Mouse (Mus musculus) heart, postnatal 0 days (tissue): ENCODE results near the gene B4galnt3.

Source experiments
- CTCF ChIP-seq: IDR thresholded peaks from 2 replicates; pipeline ENCODE4 v1.5.1; 2016; ENCODE audit warnings: antibody characterized with exemption, control low read depth, low read depth
- EP300 ChIP-seq: IDR thresholded peaks from 2 replicates; pipeline ENCODE4 v1.6.1; 2016; ENCODE audit warnings: antibody characterized with exemption, low read depth

- no peak for TF ChIP-seq EP300
- TF ChIP-seq CTCF: no peak
These were observed 131.4 kb downstream of the B4galnt3 start for GRCm38 (mm10) chr6:120162928-120163327.
